Mouse (Mus musculus) lung, adult 2 months (tissue): ENCODE measurements at regions not wholly inside any gene's neighbourhood (a gene's known extent, or its start where the extent isn't known, plus 50 kb on each side); places are given as distances from the start of the nearest gene placed in this dataset.

Source experiments
- CTCF ChIP-seq: fragments of 200-500 bp; IDR thresholded peaks from 2 replicates; pipeline ENCODE4 v1.5.1; 2011; ENCODE audit warnings: mild to moderate bottlenecking, low read length, control low read depth; ENCODE audit not compliant: insufficient read depth
- POLR2A ChIP-seq: fragments of 200-500 bp; IDR thresholded peaks from 2 replicates; pipeline ENCODE4 v1.6.1; 2011; ENCODE audit warnings: low read depth, mild to moderate bottlenecking, control low read depth, low read length, borderline replicate concordance; ENCODE audit errors: extremely low read depth

- TF ChIP-seq CTCF (no peak), POLR2A (no peak)
Observed at GRCm38 (mm10) chr2:54281966-54282365, 154.2 kb upstream of the Galnt13 start.
